Mouse (Mus musculus) lung, postnatal 0 days (tissue): ENCODE measurements around the gene Fpr-rs7. TPM values are rescaled to one million over a fixed set of nuclear protein-coding genes. Genes with fewer than 3 reads are reported as not detected.

ENCODE experiments used
- ATAC-seq: fragments of 200-750 bp; cut with Nextera tagmentation; 2 replicates; pipeline ENCODE4 v1.8.0; 2017; ENCODE audit warnings: moderate library complexity
- DNase-seq: peaks from one replicate; pipeline ENCODE4 v3.0.0-alpha.2; 2016; ENCODE audit warnings: low spot score
- H3K27ac ChIP-seq: fragments of 300-500 bp; sonication (generic); 2 replicates; pipeline ENCODE4 v1.5.1; 2014; ENCODE audit warnings: antibody characterized with exemption, mild to moderate bottlenecking, low read length, mixed read lengths
- H3K27me3 ChIP-seq: fragments of 300-500 bp; sonication (generic); replicated peaks from 2 replicates; pipeline ENCODE4 v1.6.1; 2014; ENCODE audit warnings: low read length, mixed read lengths; ENCODE audit not compliant: insufficient read depth
- H3K36me3 ChIP-seq: fragments of 300-500 bp; sonication (generic); 2 replicates; pipeline ENCODE4 v1.6.1; 2014; ENCODE audit warnings: low read length, mixed read lengths; ENCODE audit not compliant: insufficient read depth
- H3K4me1 ChIP-seq: fragments of 300-500 bp; sonication (generic); 2 replicates; pipeline ENCODE4 v1.6.1; 2014; ENCODE audit warnings: antibody characterized with exemption, low read depth, low read length, mixed read lengths; ENCODE audit not compliant: insufficient read depth
- H3K4me2 ChIP-seq: fragments of 300-500 bp; sonication (generic); replicated peaks from 2 replicates; pipeline ENCODE4 v1.6.1; 2014; ENCODE audit warnings: low read depth, mild to moderate bottlenecking, low read length, moderate library complexity, mixed read lengths
- H3K4me3 ChIP-seq: fragments of 300-500 bp; sonication (generic); 2 replicates; pipeline ENCODE4 v1.5.1; 2014; ENCODE audit warnings: low read depth, low read length
- H3K9ac ChIP-seq: fragments of 300-500 bp; sonication (generic); replicated peaks from 2 replicates; pipeline ENCODE4 v1.6.1; 2014; ENCODE audit warnings: low read depth, mild to moderate bottlenecking
- H3K9me3 ChIP-seq: fragments of 300-500 bp; sonication (generic); 2 replicates; pipeline ENCODE4 v1.6.1; 2016; ENCODE audit warnings: low read length, mixed read lengths
- CTCF ChIP-seq: IDR thresholded peaks from 2 replicates; pipeline ENCODE4 v1.5.1; 2016; ENCODE audit warnings: antibody characterized with exemption, mild to moderate bottlenecking
- EP300 ChIP-seq: IDR thresholded peaks from 2 replicates; pipeline ENCODE4 v1.6.1; 2016; ENCODE audit warnings: antibody characterized with exemption, mild to moderate bottlenecking, control low read depth
- WGBS: fragments of 180-500 bp; shearing (Covaris S2); extraction: QIAGEN DNeasy Blood & Tissue Kit; methylation state at CpG from one replicate; pipeline ENCODE4 v1.1.7; 2014; 5-methylcytosine and 5-hydroxymethylcytosine counted together
- polyA plus RNA-seq: library from polyadenylated mRNA; unstranded; fragments of >200 nt; fragmentation: Nextera tagmentation; extraction: Ambion mirVana; gene quantifications from 2 replicates; pipeline ENCODE4 v1.2.1, GENCODE M21; 2015

The Fpr-rs7 gene
- not detected in 2 replicates for polyA plus RNA-seq

DNA sequence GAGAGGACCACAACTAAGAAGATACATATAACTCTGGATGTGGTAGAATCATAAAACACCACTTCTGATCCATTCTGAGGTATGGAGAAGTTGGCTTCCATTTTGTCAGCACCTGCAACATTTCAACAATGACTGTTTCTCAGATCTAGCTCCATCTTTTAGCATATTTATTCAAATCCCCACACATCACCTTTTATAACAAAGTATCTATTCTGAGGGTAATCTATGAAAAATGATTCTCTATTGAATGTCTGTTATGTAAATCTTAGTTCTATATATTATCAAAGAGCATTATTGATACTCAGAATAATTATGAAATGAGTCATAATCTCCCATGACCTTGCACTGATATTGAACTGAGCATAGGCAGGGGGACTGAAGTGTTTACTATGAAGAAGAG is at the start of gene Fpr-rs7:
Gene Fpr-rs7 (minus strand): TSS at position 101 of the 400 bp plus-strand sequence.
- H3K4me2 ChIP-seq, result no peak within 1 kb of the TSS
- ATAC-seq (no peak), DNase-seq (no peak)
- no peaks in the 10 kb centered on the region for H3K9me3 ChIP-seq
- no peak within 1 kb of the TSS for H3K27ac ChIP-seq
- no peaks in the 10 kb centered on the region for H3K27me3 ChIP-seq
- no peaks in the 10 kb centered on the region for H3K4me1 ChIP-seq
- H3K9ac ChIP-seq, result no peak within 1 kb of the TSS
- H3K36me3 ChIP-seq, result no peaks in the 10 kb centered on the region
- no peak within 1 kb of the TSS for H3K4me3 ChIP-seq
- TF ChIP-seq CTCF (no peak), EP300 (no peak)

DNA sequence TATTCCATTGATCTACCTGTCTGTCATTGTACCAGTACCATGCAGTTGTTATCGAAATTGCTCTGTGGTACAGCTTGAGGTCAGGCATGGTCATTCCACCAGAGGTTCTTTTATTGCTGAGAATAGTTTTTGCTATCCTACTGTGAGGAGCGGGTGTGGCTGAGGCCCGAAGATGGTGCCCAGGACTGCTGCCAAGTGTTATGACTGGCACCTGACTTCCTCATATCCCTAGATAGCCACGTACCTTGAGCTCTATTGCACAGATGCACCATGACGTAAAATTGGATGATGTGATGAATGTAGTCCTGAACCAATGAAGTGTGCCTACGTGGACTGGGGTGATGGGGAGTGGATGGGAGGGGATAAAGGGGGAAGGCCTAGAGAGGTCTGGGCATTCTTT is 39.9 kb downstream of the Fpr-rs7 start:
- WGBS, result 73% methylated on average over 6 of the region's 6 CpGs
- Histone ChIP-seq H3K27me3 (no peaks in the 10 kb centered on the region), H3K4me3 (no peak overlapping the region), H3K27ac (no peak overlapping the region), H3K9me3 (no peaks in the 10 kb centered on the region), H3K4me2 (no peak overlapping the region), H3K4me1 (no peaks in the 10 kb centered on the region), H3K9ac (no peak overlapping the region), H3K36me3 (no peaks in the 10 kb centered on the region)
- TF ChIP-seq CTCF (no peak), EP300 (no peak)
- DNase-seq, result no peak
- ATAC-seq, result no peak

DNA sequence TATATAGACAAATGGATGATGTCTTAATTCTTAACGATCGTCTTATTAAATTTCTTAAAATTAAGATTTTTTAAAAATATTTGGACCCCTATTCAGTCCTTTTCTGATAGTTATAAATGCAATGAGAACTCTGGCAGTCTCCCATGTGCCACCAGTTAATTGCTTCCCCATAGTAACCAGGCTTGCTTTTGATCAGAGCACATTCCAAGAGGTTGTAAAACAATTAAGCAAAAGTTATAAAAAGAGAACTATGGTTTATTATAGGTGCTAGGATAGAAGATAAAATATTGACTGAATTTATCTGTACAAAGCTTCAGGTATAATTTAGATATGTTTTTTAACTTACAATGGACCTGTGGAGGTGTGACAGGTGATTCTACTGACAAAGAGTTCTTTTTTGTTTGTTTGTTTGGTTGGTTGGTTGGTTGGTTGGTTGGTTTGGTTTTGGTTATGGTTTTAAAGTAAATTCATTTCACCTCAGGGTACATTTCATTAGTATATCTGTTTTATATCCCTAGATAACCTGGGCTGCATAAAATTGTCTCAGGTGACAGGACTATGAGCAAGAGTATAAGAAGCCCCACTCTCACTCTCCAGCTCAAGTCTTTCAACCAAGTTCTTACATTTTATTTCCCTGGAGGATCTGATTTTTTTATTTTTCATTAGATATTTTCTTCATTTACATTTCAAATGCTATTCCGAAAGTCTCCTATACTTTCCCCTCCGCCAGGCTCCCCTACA is 42.2 kb downstream of the Fpr-rs7 start:
- H3K9me3 ChIP-seq, result no peaks in the 10 kb centered on the region
- no peak overlapping the region for H3K4me3 ChIP-seq
- DNase-seq, result no peak
- no peaks in the 10 kb centered on the region for H3K27me3 ChIP-seq
- 90% methylated on average over 4 of the region's 4 CpGs for WGBS
- H3K9ac ChIP-seq, result no peak overlapping the region
- TF ChIP-seq CTCF (no peak), EP300 (no peak)
- H3K4me2 ChIP-seq, result no peak overlapping the region
- no peaks in the 10 kb centered on the region for H3K4me1 ChIP-seq
- no peak for ATAC-seq
- no peak overlapping the region for H3K27ac ChIP-seq
- no peaks in the 10 kb centered on the region for H3K36me3 ChIP-seq

Other genes with a start within 250 kb of the Fpr-rs7 start
- gene Vmn2r104, start 65.9 kb downstream of the Fpr-rs7 start, polyA plus RNA-seq, result not detected in 2 replicates
- not detected in 2 replicates for gene Fpr-rs6, start 68.9 kb upstream of the Fpr-rs7 start, polyA plus RNA-seq
- not detected in 2 replicates for gene Vmn2r105, start 120.8 kb upstream of the Fpr-rs7 start, polyA plus RNA-seq
- not detected in 2 replicates for gene Vmn2r106, start 171.3 kb upstream of the Fpr-rs7 start, polyA plus RNA-seq
- not detected in 2 replicates for gene Vmn2r107, start 231.0 kb upstream of the Fpr-rs7 start, polyA plus RNA-seq